Mouse (Mus musculus): ENCODE data around the gene Rnf43.

The Rnf43 gene

DNA sequence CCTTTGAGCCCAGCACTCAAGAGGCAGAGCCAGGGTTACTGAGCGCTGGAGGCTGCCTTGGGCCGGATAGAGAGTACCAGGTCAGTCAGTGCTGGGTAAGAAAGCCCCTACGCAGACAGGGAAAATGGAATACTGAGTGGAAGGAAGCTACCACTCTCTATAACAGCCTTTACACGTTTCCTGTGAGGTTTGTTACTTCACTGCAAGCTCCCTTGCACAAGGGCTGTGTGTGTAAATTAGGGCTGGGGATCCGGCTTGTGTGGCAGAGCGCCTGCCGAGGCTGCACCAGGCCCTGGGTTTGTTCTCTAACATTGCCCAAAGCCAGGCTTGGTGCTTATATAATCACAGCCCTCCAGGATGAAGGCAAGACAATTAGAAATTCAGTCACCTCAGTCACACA lies 57.0 kb downstream of the Rnf43 start:
- no peak for TF ChIP-seq GATA4 (IDR thresholded peaks at IDR 0.05; ENCODE audit: insufficient replicate concordance, low read length)

GRCm38 (mm10) chr11:87720324-87720723 lies 57.8 kb downstream of the Rnf43 start:
- no peak for TF ChIP-seq GATA4 (IDR thresholded peaks at IDR 0.05; ENCODE audit: insufficient replicate concordance, low read length)

DNA sequence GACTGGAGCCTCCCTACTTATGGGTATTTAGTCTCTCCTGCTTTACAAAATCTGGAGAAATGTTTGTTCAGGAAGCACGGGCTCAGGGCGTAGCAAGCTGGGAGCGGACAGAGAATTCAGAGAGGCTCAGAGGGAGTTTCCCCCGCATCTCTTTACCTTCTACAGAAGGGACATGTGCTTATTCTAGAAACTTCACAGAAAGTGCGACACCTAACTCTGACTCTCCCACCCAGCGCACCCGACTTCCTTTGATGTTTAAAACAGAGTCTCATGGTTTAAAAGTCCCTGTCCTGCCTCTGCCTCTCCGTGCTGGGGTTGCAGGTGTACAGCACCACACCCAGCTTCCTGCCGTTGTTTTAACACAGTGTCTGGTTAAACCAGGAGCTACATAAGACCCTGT lies 58.3 kb downstream of the Rnf43 start:
- no peak for TF ChIP-seq GATA4 (IDR thresholded peaks at IDR 0.05; ENCODE audit: insufficient replicate concordance, low read length)

GRCm38 (mm10) chr11:87722168-87722567 lies 59.6 kb downstream of the Rnf43 start:
- TF ChIP-seq GATA4 (IDR thresholded peaks at IDR 0.05; ENCODE audit: insufficient replicate concordance, low read length) = no peak

DNA sequence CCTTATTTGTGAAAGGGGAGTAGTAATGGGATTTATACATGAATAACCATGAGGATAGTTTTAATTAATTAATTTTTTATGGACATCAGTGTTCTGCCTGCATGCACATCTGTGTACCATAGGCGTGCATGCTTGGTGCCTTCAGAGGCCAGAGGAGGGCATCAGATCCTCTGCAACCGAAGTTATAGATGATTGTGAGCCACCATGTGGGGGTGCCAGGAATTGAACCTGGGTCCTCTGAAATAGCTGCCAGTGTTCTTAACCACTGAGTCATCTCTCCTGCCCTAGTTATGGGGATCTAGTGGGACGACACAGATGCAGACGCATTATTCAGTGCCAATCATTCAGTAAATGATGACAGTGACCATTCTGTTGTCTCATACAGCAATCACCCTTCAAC lies 60.4 kb downstream of the Rnf43 start:
- no peak for TF ChIP-seq GATA4 (IDR thresholded peaks at IDR 0.05; ENCODE audit: insufficient replicate concordance, low read length)

GRCm38 (mm10) chr11:87725515-87725914 lies 63.0 kb downstream of the Rnf43 start:
- TF ChIP-seq GATA4 (IDR thresholded peaks at IDR 0.05; ENCODE audit: insufficient replicate concordance, low read length) = no peak

DNA sequence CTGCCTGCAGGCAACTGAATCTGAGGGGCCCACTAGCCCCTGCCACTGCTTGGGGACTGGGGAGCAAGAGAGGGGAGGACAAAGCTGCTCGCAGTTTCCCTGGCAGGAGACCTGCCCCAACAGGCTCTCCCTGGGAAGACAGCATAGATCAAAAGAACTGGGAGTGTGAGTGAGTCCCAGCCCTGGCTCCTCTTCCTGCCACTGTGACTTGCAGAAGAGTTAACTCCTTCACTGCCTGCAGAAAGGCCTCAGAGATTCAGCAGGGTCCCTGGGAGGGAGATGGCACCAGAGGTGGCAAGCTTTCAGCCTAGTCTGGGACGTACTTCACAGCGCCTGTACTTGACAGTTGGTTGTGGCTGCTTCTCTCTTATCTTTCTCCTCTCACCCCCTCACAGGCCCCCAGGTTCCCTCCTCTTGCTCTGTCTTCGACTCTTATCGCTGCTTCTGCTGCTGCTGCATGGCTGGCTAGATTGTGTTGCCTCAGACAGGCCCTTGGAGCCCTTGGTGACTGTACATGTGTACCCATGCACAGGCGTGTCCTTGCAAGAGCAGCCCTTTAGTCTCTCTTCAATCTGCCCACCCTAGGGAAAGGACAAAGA lies 63.5 kb downstream of the Rnf43 start:
- no peak for TF ChIP-seq GATA4 (IDR thresholded peaks at IDR 0.05; ENCODE audit: insufficient replicate concordance, low read length)

DNA sequence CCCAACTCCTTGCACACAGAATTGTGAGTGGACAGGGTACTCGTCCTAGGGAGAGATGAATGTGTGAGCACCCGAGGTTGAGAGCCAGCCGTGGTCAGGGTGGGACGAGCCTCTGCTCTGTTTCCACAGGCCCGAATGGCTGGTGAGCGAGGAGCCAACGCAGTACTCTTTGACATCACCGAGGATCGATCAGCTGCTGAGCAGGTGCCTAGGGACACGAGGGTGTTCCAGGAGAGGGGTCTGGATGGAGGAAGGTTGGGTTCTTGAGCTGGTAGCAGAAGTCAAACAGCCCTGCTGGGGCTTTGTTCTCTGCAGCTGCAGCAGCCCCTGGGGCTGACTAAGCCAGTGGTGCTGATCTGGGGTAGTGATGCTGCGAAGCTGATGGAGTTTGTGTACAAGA lies 64.5 kb downstream of the Rnf43 start:
- TF ChIP-seq GATA4 (IDR thresholded peaks at IDR 0.05; ENCODE audit: insufficient replicate concordance, low read length) = no peak

DNA sequence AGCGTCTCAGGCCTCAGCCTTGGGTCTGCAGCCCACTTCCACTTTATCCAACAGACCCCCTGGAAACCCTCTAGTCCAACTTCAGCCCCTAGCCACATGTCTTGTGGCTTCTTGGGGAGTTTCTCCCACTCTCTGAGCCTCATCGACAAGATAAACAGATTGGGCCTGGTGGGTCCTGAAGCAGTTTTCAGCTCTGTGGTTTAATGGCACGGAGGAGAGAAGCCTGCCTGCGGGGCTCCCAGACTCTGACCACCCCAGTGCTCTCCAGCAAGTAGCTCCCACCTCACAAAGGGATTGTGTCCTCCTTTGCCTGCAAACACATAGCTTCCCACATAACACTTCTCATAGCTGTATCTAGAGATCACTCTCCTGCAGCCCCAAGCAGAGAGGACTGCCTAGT lies 64.9 kb downstream of the Rnf43 start:
- TF ChIP-seq GATA4 (IDR thresholded peaks at IDR 0.05; ENCODE audit: insufficient replicate concordance, low read length) = no peak

DNA sequence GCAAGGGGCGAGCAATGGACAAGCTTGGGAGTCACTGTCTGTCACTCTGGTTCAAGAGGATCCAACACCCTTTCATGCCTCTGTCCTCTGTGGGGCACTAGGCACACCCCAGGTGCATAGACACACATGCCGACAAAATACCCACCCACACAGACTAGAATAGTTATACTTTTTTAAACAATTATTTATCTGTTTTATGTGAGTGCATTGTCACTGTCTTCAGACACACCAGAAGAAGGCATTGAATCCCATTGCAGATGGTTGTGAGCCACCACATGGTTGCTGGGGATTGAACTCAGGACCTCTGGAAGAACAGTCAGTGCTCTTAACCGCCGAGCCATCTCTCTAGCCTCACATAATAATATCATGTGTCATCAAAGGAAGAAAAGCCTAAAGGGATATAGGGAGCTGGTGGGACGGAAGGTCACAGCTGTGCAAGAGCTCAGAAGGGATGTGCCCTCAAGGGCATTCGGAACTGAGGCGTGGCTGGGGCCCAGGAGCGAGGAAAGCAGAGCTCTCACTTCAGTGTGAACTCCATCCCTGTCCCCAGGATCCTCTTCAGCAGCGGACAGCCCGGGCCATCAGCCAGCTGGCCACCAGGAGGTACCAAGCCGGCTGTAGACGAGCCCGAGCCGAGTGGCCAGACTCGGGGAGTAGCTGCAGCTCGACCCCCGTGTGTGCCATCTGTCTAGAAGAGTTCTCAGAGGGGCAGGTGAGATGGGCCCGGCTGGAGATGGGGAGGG lies 66.5 kb downstream of the Rnf43 start:
- no peak for TF ChIP-seq GATA4 (IDR thresholded peaks at IDR 0.05; ENCODE audit: insufficient replicate concordance, low read length)

DNA sequence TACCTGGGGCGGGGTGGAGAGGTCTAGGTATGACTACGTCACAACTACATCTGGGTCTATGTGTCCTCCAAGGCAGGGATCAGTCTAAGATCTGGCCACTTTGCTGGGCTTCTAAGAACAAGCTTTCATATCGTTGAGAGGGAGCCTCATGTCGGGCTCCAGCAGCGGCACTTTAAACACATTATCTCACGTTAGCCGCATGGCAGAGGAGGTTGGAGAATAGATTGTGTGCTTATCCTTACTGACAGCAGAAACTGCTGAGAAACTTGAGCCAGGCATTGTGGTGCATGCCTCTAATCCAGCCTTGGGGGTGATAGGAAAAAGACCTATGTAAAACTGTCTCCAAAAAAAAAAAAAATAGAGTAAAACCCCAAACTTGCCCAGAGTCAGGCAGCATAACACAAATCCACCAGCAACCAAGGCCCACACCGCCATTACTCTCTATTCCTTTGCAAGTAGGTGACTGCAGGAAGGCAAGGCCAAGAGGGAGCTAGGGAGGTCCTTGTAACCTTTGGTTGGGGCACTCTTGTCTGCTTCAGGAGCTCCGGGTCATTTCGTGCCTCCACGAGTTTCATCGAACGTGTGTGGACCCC lies 67.2 kb downstream of the Rnf43 start:
- TF ChIP-seq GATA4 (IDR thresholded peaks at IDR 0.05; ENCODE audit: insufficient replicate concordance, low read length) = no peak

GRCm38 (mm10) chr11:87730652-87731310 lies 68.3 kb downstream of the Rnf43 start:
- TF ChIP-seq GATA4 (IDR thresholded peaks at IDR 0.05; ENCODE audit: insufficient replicate concordance, low read length) = no peak

- TF ChIP-seq GATA4 (IDR thresholded peaks at IDR 0.05; ENCODE audit: insufficient replicate concordance, low read length) = no peak
Observed at GRCm38 (mm10) chr11:87734346-87734745, 71.8 kb downstream of the Rnf43 start.

DNA sequence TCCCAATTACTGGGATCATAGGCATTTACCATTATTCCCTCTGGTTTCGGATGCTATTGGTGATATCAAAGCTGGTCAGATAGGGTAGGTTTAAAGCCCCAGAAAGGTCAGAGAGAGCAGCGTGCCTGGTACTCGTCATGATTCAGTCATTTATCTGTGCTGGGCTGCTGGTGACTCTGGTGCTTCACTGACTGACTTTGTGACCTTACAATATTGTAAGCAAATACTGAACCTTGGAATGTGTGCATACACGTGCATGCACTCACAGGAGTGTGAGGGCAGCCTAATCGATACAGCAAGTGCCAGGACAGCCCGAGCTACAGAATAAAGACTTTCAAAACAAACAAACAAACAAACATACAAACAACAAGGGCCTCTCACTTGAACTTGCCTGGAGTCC lies 73.2 kb downstream of the Rnf43 start:
- no peak for TF ChIP-seq GATA4 (IDR thresholded peaks at IDR 0.05; ENCODE audit: insufficient replicate concordance, low read length)

GRCm38 (mm10) chr11:87736647-87737134 lies 74.2 kb downstream of the Rnf43 start:
- TF ChIP-seq GATA4 (IDR thresholded peaks at IDR 0.05; ENCODE audit: insufficient replicate concordance, low read length) = no peak
